Mouse (Mus musculus): Measurements from ENCODE around the gene Bcl6b.

Bcl6b gene

DNA sequence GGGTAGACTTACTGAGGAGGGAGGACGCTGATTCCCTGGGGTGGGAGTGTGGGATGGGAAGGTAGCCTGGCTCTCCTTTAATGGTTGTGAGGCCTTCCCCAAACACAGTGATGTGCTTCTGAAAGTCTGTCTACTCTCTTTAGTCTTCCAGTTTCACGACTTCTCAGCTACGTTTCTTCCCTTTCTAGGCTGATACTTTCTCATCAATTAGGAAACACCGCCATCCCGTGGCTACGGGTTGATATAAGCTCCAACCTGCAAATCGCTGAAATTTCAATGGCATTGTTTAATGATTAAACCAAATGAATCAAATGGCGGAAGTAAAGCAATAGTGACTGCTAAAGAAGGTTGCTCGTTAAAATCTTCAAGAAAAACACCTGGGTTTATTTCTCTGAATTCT, 16.7 kb downstream of the Bcl6b start:
- no peak for DNase-seq (ENCODE audit: low spot score)

- DNase-seq (ENCODE audit: low spot score): no peak
Observed at GRCm38 (mm10) chr11:70212423-70212822, 17.2 kb downstream of the Bcl6b start, which contains the start of gene Slc16a11. Gene Slc16a11, plus strand, starts transcription at chr11:70212752.

GRCm38 (mm10) chr11:70211972-70212371, 17.6 kb downstream of the Bcl6b start:
- DNase-seq (ENCODE audit: low spot score): no peak

DNA sequence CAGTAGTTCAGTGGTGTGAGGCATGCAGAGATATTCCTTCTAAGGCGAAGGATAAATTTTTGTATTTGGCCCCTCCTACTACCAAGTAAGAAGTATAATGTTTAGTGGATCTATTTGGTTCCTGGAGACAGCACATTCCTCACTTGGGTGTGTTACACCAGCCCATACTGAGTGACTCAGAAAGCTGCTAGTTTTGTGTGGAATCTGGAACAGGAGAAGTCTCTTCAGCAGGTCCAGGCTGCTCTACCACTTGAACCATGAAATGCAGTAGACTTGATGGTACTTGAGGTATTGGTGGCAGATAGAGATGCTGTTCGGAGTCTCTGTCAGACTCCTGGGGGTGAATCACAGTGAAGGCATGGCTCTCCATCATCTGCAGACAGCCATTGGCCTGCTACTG, 18.9 kb downstream of the Bcl6b start:
- no peak for DNase-seq (ENCODE audit: low spot score)

GRCm38 (mm10) chr11:70208778-70209388, 20.7 kb downstream of the Bcl6b start:
- no peak for DNase-seq (ENCODE audit: low spot score)

- DNase-seq (ENCODE audit: low spot score): no peak
Observed at GRCm38 (mm10) chr11:70207283-70207682, 22.3 kb downstream of the Bcl6b start.

GRCm38 (mm10) chr11:70206801-70207200, 22.8 kb downstream of the Bcl6b start:
- DNase-seq (ENCODE audit: low spot score): no peak

- DNase-seq (ENCODE audit: low spot score): peak; percentile 69
Observed at GRCm38 (mm10) chr11:70201691-70202090, 27.9 kb downstream of the Bcl6b start.

GRCm38 (mm10) chr11:70200036-70200608, 29.5 kb downstream of the Bcl6b start:
- no peak for DNase-seq (ENCODE audit: low spot score)

- DNase-seq (ENCODE audit: low spot score): no peak
Observed at GRCm38 (mm10) chr11:70199107-70199506, 30.5 kb downstream of the Bcl6b start.

DNA sequence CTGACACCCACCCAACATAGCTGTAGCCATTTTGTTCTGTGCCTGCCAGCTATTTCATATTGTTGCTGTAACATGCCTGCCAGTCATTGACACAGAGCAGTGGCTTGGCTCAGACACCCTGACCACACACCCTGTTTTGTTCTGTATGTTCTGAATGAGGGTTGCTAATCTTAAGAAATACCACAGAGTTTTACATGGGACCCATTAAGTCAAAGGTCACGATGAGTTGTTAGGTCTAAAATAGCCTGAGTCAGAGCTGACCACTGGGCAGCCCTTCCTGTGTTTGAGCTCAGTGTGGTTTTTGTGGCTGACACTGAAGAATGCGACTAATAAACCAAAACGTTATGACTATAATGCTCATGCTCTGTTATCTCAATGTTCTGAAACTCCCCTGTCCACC, 31.3 kb downstream of the Bcl6b start:
- DNase-seq (ENCODE audit: low spot score): no peak

DNA sequence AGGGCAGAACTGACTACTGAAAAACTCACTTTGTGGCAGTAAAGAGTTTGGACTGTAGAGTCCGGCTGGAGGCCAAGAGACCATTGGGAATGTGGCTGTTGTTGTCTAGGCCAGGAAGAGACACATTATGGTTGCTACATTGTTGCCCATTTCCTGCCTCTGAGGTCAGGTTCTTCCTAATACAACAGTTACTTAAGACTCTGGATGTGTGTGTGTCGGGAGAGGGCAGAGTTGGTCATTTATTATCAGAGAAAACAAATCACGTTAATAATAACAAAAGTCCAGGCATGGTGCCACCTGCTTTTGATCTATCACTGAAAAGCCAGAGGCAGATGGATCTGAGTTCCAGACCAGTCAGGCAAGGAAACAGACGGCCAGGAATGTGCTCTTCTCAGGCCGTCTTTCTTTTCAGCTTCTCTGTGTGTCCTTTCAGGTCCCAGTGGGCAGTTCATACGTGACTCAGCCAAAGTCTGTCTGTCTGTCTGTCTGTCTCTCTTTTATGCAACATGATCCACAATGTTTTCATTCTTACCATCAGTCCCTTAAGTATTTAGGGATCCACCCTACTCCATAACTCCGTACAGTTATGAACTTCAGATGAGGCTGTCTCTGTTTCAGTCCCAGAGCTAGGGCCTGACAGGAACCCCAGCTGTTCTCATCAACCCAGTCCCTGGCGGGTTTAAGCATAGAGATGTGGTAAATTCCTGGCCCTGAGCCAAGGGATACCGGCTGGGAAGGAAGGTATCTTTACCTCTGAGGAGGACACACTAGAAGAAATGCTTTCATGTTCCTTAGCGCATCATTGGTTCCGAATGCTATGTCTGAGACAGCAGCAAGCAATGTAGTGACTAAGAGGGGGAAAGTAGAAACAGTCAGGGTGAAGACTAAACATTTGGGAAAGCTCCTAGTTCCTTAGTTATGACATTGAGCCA, 36.0 kb downstream of the Bcl6b start:
- no peak for DNase-seq (ENCODE audit: low spot score)

- DNase-seq (ENCODE audit: low spot score): no peak
Observed at GRCm38 (mm10) chr11:70192157-70192556, 37.4 kb downstream of the Bcl6b start.

DNA sequence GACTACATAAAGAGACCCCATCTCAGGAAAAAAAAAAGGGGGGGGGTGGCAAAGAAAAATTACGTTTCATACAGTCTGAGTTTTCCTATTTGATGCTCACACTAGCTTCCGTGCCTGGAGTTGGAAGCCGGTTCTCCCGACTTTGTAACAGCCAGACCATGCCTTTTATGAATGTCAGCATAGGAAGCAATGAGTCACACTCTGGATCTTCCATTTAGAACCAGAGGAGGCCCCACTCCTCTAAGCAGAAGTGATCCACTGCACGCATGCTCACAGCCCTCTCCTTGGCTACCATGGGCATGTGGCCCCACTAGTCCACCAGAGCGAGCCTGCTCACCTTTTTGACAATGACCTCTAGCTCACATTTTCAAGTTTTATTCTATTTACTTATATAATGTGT, 38.4 kb downstream of the Bcl6b start:
- no peak for DNase-seq (ENCODE audit: low spot score)

- no peak for DNase-seq (ENCODE audit: low spot score)
Observed at GRCm38 (mm10) chr11:70189319-70190134, 40.1 kb downstream of the Bcl6b start.

- no peak for DNase-seq (ENCODE audit: low spot score)
Observed at GRCm38 (mm10) chr11:70185120-70185519, 44.5 kb downstream of the Bcl6b start.

DNA sequence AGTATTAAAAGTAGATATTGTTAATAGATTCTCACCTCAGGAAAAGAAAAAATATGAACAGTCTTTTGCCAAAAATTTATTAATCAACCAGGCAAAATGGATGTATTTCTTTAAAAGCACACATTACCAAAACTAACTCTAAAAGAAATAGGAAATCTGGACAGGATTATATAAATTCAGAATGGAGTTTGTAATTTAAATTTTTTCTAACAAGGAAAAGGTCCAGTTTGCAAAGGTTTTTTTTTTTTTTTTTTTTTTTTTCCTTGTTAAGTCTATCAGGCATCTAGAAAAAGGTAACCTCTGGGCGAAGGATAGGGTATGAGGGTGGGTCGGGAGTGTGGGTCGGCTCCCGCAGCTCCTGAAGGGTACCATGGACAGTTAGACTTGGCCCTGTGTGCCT, 49.1 kb downstream of the Bcl6b start:
- no peak for DNase-seq (ENCODE audit: low spot score)

GRCm38 (mm10) chr11:70179401-70179800, 50.2 kb downstream of the Bcl6b start:
- DNase-seq (ENCODE audit: low spot score): no peak

- no peak for DNase-seq (ENCODE audit: low spot score)
Observed at GRCm38 (mm10) chr11:70178756-70179155, 50.8 kb downstream of the Bcl6b start.

- no peak for DNase-seq (ENCODE audit: low spot score)
Observed at GRCm38 (mm10) chr11:70178311-70178710, 51.3 kb downstream of the Bcl6b start.

DNA sequence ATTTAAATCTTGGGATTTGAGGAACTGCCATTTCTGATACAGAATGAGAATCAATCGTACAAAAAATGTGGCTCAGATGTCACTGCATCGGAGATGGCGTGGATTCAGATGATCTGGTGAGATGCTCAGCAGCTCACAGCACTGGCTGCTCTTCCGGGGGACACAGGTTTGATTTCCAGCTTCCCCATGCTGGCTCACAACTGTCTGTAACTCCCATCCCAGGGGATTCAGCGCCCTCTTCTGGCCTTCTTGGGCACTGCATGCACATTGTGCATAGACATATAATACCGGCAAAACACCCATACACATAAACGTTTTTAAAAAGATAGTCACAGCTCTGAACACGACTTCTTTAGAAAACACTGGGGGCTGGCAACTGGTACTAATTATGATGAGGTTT, 52.0 kb downstream of the Bcl6b start:
- no peak for DNase-seq (ENCODE audit: low spot score)

GRCm38 (mm10) chr11:70174491-70174890, 55.1 kb downstream of the Bcl6b start:
- DNase-seq (ENCODE audit: low spot score): no peak
